Mouse (Mus musculus) A20 (cell line): ENCODE measurements around the gene Map4k3.
"Not testable (repeated sequence)": the region's sequence is repeated elsewhere in the genome, so short reads cannot be mapped to it uniquely, and the experiment has no call there.

ENCODE experiments used
- DNase-seq: peaks from one replicate; pipeline ENCODE4 v3.0.0-alpha.2; 2011; ENCODE audit warnings: low read depth, low spot score

Map4k3 gene

DNA sequence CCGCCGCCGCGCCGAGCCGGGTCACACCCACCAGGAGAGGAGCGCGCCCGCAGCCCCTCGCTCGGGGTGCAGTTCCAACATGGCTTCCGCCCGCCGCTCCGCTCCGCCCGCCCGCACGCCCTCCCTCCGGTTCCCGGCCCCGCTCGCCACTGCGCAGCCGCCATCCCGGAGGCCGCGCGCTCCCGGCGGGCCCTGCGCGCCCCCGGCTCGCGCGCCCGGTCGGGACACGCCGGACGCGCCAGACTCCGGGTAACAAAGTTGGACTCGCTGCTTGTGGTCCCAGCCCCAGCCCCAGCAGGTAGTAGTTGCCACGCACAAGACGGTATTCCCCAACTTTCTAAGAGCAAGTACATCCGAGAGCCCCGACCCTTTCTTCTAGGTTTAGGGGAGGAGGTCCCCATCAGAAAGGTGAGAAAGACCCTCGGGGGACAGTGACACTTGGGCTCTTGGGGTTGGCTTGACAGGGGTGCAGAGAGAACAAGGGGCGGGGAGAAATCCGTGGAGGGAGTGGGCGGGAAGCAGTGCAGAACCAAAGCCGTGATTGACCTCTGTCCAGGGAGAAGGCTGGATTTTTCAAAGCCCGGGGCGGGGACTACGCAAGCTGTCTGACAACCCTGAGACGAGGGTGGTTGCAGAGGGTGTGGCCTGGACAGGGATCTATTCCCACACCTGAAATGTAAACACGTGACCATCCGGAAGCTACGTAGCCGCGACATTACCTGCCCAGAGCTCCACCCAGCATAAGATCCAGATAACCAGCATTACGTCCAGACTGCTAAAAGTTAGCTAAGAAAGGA lies at the start of gene Map4k3:
Map4k3 (minus strand) TSS at position 424 of the 797 bp plus-strand sequence.
- DNase-seq, result no peak

DNA sequence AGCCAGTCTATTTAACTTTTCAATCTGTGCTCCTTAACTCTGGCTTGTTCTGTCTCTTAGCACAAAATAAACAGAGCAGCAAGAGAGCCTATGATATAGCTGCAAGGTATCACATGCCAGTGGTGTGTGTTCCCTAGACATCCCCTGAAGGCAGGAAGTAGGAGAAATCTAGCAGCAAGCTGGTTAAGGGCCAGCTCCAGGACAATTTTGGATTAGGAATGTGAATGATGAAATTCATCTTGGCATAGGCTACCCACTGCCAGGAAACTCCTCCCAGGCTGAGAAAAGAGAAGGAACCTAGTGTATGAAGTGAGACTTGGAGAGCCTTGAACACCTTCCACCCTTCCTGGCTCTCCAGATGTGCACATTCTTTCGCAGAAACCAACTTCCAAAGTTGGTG lies 49.3 kb upstream of the Map4k3 start:
- DNase-seq, result no peak

DNA sequence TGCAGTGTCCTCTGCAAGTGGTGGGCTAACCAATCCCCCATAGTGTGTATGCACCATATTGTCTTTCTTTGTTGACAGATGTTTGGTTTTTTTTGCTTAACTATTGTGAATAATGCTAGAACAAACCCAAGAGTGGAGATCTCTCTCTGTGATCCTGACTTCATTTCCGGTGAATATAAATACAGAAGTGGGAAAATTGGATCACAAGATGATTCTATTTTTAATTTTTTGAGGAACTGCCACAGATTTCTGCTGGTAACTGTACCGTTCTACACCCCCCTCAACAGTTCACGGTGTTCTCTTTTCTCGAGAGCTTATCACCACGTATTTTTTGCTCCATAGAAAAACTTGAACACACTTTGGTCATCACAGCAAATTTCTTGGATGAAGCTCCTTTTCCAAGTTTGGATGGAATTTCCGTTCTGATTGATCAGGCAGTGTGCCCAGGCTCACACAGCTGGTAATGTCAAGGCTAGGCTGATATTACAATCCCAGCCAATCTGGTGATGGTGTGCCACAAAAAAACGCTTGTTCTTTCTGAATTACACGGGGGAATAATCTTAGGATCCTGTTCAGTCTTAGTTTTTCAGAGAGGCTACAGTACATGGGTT lies 47.0 kb upstream of the Map4k3 start:
- no peak for DNase-seq

DNA sequence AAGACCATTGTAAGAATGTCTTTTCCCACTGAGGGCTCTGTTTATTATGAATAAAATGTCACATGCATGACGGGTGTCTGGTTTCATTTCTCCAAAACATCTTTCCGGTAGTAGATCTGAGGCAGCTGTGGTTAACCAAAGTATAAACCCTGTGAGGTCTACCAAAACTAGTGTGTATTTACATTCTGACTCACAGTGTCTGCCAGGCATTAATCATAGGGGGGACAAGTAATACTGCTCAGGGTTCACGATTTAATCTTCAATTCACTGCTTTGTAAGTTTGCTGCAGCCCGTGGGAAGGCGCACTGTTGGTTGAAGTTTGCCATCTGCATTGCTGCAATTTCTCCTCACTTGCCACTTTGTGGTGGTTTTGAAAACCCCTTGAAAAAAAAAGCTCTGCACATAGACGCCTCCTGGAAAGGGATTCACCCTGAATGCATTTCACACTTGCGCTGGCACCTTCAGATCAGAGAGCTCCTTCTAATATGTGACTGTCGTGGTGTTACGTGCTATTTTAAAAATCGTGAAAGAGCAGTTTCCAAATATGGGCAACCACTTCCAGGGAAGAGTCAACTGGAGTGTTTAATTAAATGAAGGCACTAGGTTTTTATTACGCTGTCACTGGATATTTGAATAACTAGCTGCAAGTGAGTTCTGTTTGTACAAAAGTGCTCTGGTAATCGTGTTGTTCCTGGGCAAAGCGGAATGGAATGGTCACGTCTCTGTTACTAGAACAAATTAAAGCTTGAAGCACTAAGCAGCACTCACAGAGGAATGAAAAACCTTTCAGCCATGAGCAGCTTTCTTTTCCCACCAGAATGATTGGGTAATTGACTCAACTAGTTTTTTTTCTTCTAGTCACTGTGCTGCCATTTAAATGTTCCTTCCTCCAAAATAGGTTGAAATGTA lies 44.5 kb upstream of the Map4k3 start:
- DNase-seq, result peak; percentile 75

DNA sequence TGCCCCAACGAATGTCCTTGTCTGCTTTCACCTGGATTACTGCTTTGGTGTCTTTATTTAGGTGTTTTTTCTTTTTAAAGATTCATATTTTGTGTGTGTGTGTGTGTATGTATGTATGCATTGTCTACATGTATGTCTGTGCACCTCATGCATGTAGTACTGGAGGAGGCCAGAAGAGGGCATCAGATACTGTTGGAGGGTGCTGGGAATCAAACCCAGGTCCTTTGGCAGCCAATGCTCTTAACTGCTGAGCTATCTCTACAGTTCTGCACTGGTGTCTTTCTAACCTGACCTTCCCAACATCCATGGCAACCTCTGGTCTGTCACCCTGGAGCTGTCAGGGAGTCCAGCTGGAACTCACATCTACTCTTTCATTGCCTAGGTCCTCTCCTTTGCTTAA lies 41.8 kb upstream of the Map4k3 start:
- DNase-seq, result no peak

DNA sequence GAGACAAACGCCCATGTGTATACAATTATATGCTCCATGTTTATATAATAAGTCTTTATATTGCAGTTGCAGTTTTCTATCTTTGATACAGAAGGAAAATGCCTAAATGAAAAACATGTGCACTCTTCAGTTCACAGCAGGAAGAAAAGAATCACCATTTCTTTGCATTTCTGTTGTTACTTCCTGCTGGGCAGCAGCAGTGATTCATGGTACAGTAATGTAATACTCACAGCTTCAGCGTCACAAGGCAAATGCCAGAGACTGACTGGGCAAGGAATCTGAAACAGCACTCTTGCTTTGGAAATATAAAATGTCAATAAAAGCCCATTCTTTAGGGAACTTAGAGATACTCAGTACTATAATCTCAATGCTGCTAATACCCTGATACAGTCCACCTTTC lies 36.9 kb upstream of the Map4k3 start:
- no peak for DNase-seq

DNA sequence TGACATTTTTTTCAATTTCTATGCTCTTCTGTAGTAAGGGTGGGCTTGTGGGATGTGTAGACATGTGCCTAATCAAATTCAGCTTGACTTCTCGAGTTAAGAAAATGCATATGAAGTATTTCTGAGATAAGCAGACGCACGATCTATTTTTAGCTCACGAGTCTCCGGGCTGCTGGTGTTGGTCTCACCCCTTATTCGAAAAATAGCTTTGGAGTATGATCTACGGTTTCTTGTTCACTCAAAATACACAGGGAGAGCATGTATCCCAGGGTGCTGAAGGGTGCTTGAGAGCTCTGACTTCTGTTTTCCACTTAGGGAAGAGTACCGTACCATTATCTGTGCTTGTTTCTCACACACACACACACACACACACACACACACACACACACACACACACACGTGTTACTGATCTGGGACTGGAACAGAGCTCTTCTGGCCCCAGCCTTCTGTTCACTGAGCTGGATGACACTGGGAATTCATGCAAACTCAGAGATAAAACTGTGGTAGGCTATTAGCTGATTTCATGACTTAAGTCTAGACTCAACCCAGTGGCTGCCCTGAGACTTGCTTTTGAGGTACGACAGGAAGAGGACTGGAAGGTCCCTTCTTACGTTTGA lies 34.9 kb upstream of the Map4k3 start:
- DNase-seq, result no peak

DNA sequence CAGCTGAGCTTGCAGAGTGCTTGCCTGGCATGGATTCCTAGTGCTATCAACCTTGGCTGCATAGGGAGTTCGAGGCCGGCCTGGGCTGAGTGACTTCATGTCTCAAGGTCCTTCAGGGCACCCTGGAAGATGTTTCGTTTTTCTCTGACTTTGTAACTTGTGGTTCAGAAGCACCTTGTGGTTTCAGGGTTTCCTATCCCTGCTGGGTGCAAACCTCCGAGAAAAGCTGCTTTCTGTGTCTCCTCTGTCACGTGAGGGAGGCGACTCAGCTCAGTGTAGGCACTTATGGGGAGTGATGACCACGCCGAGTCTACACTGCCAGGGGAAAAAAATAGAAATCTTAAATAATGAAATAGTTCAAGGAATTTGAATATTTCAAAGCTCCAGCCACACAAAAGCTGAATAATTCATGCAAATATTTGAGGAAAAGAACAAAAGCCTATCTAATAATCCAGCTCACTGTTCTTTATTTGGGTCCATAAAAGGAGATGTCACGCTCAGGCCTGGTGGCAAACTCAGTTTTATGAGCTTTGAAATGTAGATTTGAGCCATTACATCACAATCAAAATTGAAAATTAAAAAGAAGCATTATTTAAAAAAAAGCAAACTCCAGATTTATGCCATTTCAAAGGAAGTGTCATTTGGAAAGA lies 34.2 kb upstream of the Map4k3 start:
- DNase-seq, result no peak

DNA sequence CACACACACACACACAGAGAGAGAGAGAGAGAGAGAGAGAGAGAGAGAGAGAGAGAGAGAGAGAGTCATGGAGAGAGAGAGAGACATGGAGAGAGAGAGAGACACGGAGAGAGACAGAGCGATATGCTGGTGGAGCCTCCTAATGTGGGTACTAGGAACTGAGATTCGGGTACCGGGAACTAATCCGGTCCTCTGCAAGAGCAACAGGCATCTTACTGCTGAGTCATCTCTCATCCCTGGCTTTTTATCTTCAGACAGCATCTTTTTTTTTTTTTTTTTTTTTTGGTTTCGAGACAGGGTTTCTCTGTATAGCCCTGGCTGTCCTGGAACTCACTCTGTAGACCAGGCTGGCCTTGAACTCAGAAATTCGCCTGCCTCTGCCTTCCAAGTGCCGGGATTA lies 32.9 kb upstream of the Map4k3 start:
- DNase-seq, result not testable (repeated sequence)

DNA sequence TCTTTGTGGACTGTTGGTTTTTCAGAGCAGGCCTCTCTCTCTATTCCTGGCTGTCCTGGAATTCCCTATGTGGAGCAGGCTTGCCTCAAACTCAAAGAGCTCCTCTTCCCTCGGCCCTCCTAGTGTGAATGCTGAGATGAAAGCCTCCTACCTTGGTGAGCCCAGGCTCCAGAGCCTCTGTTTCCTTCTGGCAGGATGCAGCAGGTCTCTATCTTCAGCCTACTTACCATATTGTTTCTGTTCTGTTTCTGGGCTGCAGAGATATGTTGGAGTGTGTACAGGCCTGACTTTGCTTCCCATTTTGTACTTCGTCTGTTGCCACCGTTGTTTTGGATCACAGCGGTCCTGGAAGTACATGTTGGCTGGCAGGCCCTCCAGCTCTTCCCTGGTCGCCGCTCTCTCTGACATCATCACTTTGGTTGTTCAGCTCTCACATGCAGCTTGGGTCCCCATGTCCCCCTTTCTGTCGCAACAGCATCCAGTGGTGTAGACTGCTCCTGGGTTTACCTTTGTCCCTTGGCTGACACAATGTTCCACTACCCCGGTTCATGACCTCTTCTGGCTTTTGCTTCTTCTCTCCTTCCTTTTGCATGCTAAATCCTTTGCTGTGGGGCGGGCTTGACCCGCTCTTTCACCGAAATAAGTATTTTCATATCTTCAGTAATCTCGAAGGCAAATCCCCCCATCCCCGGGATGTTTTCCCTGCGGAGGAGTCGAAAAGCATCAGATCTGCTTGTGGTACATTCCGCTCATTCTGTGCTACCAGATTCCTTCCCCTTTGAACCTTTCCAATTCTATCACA lies 32.3 kb upstream of the Map4k3 start:
- DNase-seq, result no peak

DNA sequence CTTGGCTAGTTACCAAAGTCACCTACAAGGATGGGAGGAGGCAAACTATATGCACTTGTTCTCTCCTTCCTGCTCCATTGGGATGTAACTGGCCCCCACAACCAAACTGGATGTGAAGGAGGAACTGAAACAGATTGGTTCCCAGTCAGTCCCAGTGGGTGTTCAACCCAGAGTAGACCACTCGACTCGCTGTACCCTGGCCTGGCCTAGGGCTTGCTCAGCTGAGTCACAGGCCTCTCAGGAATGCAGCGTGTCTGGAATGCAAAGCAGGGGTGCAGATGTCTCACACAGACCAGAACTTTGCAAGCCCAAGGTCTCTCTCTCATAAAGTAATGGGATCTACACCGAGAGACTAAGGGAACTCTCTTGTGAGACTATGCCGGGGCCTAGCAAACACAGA lies 27.8 kb upstream of the Map4k3 start:
- DNase-seq, result no peak

DNA sequence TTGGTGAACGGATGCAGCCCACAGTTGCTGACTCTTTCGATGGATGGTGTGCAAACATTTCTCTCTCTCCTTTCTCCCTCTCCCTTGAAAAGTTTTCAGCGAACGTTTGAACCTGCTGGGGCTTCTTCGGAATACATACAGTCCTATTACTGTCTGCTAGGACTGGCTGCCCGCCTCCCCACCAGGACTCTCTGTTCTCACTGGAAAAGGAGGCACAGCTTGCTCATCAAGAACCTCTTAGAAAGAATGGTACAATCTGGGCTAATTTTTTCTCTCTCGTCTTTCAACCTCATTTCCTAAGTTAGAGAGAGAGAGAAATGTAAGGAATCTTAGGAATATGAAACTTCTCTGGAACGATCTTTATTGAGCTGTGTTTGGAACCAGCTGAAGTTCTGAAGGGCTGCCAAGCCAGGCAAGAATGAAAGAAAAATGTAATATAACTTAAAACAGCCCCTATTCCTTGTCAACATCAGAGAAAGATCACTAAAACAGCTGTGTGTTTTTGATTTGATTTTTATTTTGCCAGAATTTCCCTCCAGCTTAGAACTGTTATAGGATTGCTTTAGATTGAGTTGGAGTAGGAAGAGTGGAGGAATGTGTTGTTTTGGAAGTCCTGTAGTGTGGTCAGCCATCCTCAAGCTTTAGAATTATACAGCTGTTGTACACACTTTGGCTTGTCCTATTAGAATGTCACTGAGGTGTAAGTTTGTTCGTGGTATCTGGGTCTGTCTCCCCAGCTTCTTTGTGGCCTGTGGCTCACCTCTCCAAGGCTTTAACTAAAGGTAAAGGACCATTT lies 27.0 kb upstream of the Map4k3 start:
- no peak for DNase-seq

DNA sequence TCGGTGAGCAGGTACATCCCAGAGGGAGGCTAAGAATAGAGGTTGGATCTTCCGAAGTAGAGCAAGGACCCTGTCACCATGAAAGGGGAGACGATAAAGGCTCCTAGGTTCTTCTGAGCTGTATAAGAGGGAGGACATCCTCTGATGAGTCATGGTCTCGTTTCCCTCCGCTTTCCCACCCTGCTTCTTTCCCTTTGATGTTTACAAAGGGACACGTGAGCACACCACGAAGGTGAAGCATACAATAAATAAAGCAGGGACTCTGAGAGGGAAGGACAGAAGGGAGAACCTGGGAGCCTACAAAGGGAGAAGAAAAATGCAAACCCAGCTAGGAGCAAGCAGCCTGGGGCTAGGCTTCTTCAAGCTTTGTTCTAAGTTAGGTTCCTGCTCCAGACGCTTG lies 26.3 kb upstream of the Map4k3 start:
- DNase-seq, result no peak

DNA sequence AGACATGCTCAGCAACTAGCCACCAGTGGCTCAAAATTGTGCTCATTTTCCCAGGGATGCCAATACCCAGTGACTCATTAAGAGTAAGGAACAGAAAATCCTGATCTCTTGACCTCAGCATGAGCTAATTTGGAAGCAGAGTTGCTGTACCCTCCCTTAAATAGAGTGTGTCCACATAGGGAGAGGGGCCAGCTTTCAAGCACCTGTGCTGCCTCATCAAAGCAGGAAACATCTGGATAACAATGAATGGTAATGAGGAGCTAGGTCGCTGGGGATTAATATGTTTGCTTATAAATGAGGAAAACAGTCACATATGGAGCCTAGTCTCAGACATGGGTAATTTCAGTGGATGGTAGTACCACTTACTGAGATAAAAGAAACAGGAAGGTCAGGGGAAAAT lies 24.2 kb upstream of the Map4k3 start:
- DNase-seq, result no peak

DNA sequence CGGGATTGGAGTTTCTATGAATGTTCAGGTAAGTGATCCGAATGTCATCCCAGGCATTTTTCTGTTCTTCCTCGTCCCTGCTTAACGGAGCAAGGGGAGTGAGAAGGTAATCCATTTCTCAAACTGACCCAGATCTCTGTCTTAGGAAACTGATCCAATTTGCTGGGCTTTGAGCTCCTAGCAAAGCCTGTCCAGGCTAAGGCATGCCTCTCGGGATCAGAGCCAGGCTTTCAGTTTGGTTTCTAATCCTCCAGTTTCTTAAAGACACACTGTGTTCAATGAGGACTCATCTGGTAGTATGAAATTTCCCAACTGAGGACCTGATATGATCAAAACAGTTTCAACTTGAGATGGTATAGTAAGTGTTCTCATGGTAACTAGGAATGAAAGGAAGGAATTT lies 11.1 kb upstream of the Map4k3 start:
- no peak for DNase-seq

DNA sequence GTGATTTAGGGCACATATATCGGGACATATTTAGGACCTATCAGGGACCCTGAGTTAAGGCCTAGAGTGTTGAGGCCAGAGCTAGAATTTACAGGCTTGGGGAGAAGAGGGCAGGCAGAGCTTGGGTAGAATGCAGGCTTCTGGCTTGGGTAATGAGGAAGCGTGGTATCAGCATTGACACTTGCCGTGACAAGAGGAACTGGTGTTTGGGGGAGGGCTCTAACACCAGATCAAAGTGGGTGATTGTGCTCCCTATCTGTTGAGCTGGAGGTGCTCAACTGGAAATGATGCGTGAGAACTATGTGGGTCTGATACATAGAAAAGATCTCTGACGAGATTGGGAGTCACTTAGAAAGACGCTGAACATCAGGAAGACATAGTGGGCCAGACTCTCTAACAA lies 6.4 kb upstream of the Map4k3 start:
- DNase-seq, result no peak

DNA sequence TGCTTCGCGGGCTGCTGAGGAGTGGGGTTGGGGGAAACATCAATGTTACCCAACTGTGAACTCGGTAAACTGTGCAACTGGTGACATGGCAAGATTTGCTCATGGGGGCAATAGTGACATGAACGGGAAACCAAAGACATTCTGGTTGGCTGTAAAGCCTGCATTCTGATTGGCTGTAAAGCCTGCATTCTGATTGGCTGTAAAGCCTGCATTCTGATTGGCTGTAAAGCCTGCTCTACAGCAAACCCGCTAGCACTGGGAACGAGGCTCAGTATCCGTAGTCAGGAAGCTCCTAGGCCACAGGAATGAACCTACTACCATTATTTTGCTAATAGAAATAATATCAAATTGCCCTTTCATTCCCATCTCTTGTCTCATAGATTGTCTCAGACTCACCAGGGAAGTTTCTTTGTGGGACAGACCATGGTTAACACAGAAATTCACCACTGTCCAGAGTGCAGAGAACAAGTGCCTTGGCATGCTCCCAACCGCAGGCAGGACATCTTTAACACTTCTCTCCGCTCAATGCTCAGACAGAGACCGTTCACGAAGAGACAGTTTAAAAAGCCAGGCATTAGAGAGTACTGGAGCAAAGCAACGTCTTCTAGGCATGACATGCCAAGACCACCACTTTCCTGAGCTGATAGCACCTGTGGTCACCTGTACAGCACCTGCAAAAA lies 5.0 kb upstream of the Map4k3 start:
- no peak for DNase-seq

DNA sequence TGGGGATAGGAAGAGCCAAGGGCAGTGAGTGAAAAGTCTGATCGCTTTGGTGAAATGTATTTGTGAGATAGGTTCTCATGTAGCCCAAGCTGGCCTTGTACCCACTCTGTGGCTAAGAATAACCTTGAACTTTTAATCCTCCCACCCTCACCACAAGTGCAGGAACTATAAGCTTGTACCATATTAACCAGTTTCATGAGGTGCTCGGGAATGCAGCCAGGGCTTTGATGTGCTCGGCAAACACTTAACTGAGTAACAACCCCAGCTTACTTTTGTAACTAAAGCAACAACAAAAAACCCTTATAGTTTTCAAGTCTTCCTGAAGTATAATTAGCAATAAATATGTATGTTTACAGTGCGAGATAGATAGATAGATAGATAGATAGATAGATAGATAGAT lies 4.0 kb upstream of the Map4k3 start:
- no peak for DNase-seq

DNA sequence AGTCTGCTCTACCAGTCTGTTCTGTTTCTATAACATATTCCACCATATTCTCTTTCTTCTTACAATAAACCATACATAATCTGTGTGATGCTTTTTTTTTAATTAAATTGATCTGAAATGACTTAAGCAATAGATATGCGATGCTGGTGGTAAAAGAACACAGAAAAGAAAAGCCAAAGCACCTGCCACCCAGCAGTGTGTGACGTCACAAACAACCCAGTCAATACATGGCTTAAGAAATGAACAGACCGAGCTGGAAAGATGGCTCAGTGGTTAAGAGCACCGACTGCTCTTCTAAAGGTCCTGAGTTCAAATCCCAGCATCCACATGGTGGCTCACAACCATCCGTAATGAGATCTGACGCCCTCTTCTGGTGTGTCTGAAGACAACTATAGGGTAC lies 2.0 kb upstream of the Map4k3 start:
- DNase-seq, result not testable (repeated sequence)
